Mouse (Mus musculus) thymus, postnatal 10 days (tissue): Measurements from ENCODE around the gene Cox6a2.
A peak's percentile ranks its signal among the peaks of the same experiment; 100 is the strongest.
"Not testable (repeated sequence)": the region's sequence is repeated elsewhere in the genome, so short reads cannot be mapped to it uniquely, and the experiment has no call there.

Experiments used
- DNase-seq, 2 experiments: peaks; one replicate each; pipeline ENCODE4 v3.0.0; 2021; ENCODE audit warnings: low spot score in 2 of 2

Gene Cox6a2

GRCm38 (mm10) chr7:128234796-128235195 lies 28.6 kb upstream of the Cox6a2 start:
- DNase-seq = no peak

GRCm38 (mm10) chr7:128231741-128232140 lies 25.6 kb upstream of the Cox6a2 start:
- DNase-seq = no peak

- DNase-seq = no peak
These were observed 14.7 kb upstream of the Cox6a2 start for GRCm38 (mm10) chr7:128220936-128221335.

- no peak for DNase-seq
These were observed 13.8 kb upstream of the Cox6a2 start for GRCm38 (mm10) chr7:128219952-128220351.

GRCm38 (mm10) chr7:128209826-128210225 lies 3.6 kb upstream of the Cox6a2 start:
- DNase-seq = no peak

GRCm38 (mm10) chr7:128208187-128208586 lies 2.0 kb upstream of the Cox6a2 start:
- DNase-seq = peak; percentile 36 to 80

GRCm38 (mm10) chr7:128205695-128206094 lies 492 bp downstream of the Cox6a2 start:
- no peak for DNase-seq

- DNase-seq = no peak
These were observed 2.0 kb downstream of the Cox6a2 start for GRCm38 (mm10) chr7:128204179-128204578.

- DNase-seq = no peak
These were observed 3.1 kb downstream of the Cox6a2 start for GRCm38 (mm10) chr7:128203071-128203470.

GRCm38 (mm10) chr7:128201607-128202006 lies 4.6 kb downstream of the Cox6a2 start:
- no peak for DNase-seq

GRCm38 (mm10) chr7:128181691-128182090 lies 24.5 kb downstream of the Cox6a2 start:
- DNase-seq = peak; percentile 52 to 57

- DNase-seq = peak in 1 of 2 experiments; percentile 39
These were observed 25.6 kb downstream of the Cox6a2 start for GRCm38 (mm10) chr7:128180546-128180945.

- peak; percentile 15 to 22 for DNase-seq
These were observed 26.1 kb downstream of the Cox6a2 start for GRCm38 (mm10) chr7:128180126-128180525.

GRCm38 (mm10) chr7:128178385-128178784 lies 27.8 kb downstream of the Cox6a2 start:
- no peak for DNase-seq

- no peak for DNase-seq
These were observed 36.2 kb downstream of the Cox6a2 start for GRCm38 (mm10) chr7:128169996-128170395.

GRCm38 (mm10) chr7:128166391-128166790 lies 39.8 kb downstream of the Cox6a2 start:
- no peak for DNase-seq

GRCm38 (mm10) chr7:128164001-128164400 lies 42.2 kb downstream of the Cox6a2 start:
- no peak for DNase-seq

GRCm38 (mm10) chr7:128158688-128159354 lies 47.4 kb downstream of the Cox6a2 start:
- not testable (repeated sequence) for DNase-seq
